Mouse (Mus musculus): Measurements from ENCODE around the gene Qser1.

The Qser1 gene

DNA sequence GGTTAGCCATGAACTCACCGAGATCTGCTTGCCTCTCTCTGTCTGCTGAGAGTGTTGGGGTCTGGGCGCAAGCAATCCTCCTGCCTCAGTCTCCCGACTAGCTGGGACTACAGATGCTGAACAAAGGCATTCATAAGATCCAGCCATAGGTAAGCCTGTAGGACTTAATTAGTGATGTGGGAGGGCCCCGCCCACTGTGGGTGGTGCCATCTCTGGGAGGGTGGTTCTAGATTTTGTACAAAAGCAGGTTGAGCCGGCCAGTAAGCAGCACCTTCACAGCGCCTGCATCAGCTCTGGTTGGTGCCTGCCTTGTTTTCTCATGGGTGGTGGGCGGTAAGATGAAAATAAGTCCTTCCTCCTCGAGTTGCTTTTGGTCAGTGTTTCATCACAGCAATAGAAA is 70.3 kb downstream of the Qser1 start:
- TF ChIP-seq GATA4 (IDR thresholded peaks at IDR 0.05; ENCODE audit: insufficient replicate concordance, low read length) = no peak

DNA sequence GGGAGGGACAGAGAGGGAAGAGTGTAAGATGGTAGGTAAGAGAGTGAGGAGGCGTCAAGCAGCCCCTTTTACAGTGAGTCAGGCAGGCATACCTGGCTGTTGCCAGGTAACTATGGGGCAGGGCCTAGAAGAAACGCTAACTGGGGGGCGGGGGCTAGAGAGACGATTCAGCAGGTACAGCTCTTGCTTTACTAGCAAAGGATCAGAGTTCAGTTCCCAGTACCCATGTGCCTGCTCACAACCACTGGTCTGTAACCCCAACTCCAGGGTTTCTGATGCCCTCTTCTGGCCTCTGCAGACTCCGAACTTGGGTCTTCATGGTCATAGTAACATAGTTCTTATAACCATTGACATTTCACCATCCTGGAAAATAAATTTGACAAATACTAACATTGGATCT is 72.6 kb downstream of the Qser1 start:
- TF ChIP-seq GATA4 (IDR thresholded peaks at IDR 0.05; ENCODE audit: insufficient replicate concordance, low read length) = no peak

GRCm38 (mm10) chr2:104743160-104743559 is 73.4 kb downstream of the Qser1 start:
- peak; percentile 87 for TF ChIP-seq GATA4 (IDR thresholded peaks at IDR 0.05; ENCODE audit: insufficient replicate concordance, low read length)

DNA sequence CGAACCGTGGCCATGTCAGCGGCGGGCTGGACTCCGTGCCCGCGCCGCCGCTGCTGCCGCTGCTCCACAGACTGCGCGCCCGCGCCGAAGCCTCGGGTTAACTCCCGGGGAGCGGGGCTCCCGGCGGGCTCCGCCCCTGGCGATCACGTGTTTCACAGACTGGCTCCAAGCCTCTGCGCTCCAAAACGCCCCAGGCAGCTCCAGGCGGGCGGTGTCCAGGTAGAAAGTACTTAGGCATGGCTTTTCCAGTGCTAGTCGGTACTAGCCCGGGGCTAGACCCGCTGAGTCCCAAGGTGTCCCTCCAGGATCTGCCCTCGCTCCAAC is 73.9 kb downstream of the Qser1 start, which contains the start of gene Depdc7:
TSS of gene Depdc7 (minus strand) at position 138 of the 324 bp plus-strand sequence.
- no peak for TF ChIP-seq GATA4 (IDR thresholded peaks at IDR 0.05; ENCODE audit: insufficient replicate concordance, low read length)

DNA sequence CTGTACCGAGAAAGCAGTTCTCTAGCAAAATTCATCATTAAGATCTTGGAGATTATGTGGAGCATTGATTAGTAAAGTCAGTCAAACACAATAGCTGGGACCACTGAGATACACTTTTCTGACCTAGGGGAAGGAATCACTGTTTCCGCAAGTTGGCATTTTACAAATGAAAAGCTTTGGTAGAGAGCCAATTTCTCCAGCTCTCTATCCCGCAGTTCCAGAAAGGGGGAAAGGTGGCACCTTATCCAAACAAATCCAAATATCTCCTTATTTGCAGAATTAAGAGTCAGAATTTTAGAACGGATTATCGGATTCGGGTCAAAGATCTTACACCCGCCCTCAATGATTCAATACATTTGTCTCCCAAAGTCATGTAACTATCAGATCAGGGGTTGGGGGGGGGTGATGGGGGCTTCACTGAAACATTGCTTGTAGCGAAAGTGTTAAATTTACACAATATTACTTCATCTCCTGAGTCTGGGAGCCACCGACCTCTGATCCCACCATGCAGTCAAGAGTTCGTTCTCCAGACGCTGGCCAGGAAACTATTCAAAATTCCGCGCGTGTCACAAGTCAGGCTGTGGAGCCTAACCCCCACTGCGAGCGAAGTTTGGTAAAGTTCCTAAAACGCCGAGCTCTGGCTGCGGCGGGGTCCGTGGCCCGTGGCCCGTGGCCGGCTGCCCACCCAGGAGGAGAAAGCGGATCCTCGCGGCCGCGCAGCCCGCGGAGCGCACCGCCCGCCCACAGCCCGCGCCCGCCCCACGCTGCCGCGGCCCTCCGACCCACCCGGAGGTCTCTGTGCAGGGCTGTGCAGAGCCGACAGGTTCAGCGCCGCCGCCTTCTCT is 74.4 kb downstream of the Qser1 start:
- no peak for TF ChIP-seq GATA4 (IDR thresholded peaks at IDR 0.05; ENCODE audit: insufficient replicate concordance, low read length)

GRCm38 (mm10) chr2:104741015-104741758 is 75.4 kb downstream of the Qser1 start:
- no peak for TF ChIP-seq GATA4 (IDR thresholded peaks at IDR 0.05; ENCODE audit: insufficient replicate concordance, low read length)

- no peak for TF ChIP-seq GATA4 (IDR thresholded peaks at IDR 0.05; ENCODE audit: insufficient replicate concordance, low read length)
Measured at GRCm38 (mm10) chr2:104740248-104740949, 76.2 kb downstream of the Qser1 start.

DNA sequence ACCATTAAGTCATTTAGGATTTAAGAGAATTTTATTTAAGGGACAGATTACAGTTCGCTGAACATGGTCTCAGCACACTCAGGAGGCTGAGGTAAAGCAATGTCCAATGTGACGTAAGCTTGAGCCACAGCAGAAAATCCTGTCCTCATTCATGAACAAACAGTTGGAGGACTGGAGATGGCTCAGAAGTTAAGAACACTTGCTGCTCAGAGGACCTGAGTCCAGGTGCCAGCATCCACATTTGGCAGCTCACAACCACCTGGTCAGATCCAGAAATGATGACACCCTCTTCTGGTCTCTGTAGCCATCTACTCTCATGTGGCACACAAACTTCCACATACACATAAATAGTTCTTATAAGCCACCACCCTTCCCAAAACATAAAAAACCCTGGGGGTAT is 76.9 kb downstream of the Qser1 start:
- TF ChIP-seq GATA4 (IDR thresholded peaks at IDR 0.05; ENCODE audit: insufficient replicate concordance, low read length) = no peak

DNA sequence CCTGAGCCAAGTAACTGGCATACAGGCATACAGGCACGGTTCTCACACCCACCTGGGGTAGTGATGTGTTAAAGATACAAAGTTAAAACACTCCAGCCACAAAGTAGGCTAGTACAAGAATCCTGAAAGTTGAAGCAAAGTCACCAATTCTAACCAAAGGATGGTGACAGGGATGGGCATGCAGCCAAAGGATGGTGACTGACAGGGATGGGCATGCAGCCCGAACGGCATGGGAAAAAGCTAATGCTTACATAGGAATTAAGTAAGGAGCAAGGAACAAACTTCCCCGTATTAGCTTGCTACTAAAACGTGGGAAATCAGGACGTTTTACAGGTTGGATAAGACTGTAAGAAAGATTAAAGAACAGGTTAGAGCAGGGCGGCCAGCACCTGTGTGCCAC is 80.3 kb downstream of the Qser1 start:
- no peak for TF ChIP-seq GATA4 (IDR thresholded peaks at IDR 0.05; ENCODE audit: insufficient replicate concordance, low read length)

DNA sequence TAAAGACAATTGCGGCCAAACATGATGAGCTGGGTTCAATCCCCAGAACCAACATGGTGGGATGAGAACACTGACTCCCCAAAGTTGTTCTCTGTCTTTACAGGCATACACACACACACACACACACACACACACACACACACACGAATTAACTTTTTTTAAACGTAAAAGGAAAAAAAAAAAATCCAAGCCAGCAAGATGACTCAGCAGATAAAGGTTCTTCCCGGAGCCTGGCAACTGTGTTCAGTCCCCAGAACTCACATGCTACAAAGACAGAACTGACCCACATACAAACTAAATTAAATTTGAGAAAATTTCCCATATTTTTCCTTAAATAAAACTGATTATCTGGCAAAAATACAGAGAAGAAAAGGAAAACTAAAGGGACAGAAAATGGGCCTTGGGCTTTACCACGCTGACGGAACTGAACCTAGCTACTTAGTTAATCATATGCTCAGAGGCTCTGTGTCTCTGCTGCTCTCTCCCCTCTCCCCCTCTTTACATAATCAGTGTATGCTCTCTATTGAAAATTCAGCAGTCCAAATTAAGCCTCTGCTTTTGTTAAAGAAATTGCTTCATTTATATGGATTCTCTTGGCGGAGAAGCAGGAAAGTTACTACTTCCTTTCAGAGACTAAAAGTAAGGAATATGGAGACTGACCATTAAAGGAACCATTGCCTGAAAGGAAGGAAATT is 83.9 kb downstream of the Qser1 start:
- TF ChIP-seq GATA4 (IDR thresholded peaks at IDR 0.05; ENCODE audit: insufficient replicate concordance, low read length) = no peak

DNA sequence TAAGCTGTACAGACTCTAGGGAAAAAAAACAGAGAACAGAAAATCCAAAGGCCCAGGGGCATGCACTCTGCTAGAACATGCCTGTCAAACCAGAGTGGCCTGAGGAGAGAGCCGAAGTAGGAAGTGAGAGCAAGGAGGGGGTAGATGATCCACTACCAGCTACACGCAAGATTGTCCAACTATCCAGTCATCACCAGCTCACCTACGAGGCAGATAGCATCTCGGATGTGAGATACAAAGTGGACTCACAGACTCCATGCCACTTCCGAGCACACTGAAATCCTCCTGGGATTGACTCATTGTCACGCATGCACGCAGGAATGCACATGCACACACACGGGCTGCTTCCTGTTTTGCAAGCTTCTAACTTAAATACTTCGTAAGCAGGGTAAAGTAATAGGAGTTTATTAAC is 84.5 kb downstream of the Qser1 start:
- TF ChIP-seq GATA4 (IDR thresholded peaks at IDR 0.05; ENCODE audit: insufficient replicate concordance, low read length) = no peak

GRCm38 (mm10) chr2:104727369-104727768 is 89.2 kb downstream of the Qser1 start:
- TF ChIP-seq GATA4 (IDR thresholded peaks at IDR 0.05; ENCODE audit: insufficient replicate concordance, low read length) = no peak

DNA sequence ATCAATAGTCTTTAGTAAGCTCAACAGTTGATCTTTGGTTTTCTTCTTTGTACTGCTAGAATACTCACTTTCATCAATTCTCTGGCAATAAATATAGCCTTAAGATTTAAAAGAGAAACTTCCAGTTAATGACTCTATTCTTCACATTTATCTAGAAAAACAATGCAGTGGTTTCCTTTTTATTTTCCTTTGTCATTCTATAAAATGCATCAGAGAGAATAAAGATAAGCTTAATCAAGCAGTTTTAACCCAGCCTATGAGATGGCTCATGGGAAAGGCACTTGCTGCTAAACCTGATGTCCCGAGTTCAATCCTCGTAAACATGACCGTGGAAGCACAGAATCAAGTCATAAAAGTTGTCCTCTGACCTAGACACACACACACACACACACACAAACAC is 94.5 kb downstream of the Qser1 start:
- no peak for TF ChIP-seq GATA4 (IDR thresholded peaks at IDR 0.05; ENCODE audit: insufficient replicate concordance, low read length)

GRCm38 (mm10) chr2:104717827-104718226 is 98.7 kb downstream of the Qser1 start:
- no peak for TF ChIP-seq GATA4 (IDR thresholded peaks at IDR 0.05; ENCODE audit: insufficient replicate concordance, low read length)

- TF ChIP-seq GATA4 (IDR thresholded peaks at IDR 0.05; ENCODE audit: insufficient replicate concordance, low read length) = no peak
Measured at GRCm38 (mm10) chr2:104717231-104717735, 99.3 kb downstream of the Qser1 start.
